Mouse (Mus musculus) spleen, adult 2 months (tissue): Measurements from ENCODE around the gene Poc1a.

ENCODE experiments used
- CTCF ChIP-seq: fragments of 200-500 bp; IDR thresholded peaks from 2 replicates; pipeline ENCODE4 v1.5.1; 2011; ENCODE audit warnings: mild to moderate bottlenecking, inconsistent platforms; ENCODE audit not compliant: insufficient read depth, insufficient read length, insufficient replicate concordance; ENCODE audit errors: extremely low read depth
- POLR2A ChIP-seq: fragments of 200-500 bp; IDR thresholded peaks from 2 replicates; pipeline ENCODE4 v1.6.1; 2011; ENCODE audit warnings: low read depth, low read length, inconsistent platforms

DNA sequence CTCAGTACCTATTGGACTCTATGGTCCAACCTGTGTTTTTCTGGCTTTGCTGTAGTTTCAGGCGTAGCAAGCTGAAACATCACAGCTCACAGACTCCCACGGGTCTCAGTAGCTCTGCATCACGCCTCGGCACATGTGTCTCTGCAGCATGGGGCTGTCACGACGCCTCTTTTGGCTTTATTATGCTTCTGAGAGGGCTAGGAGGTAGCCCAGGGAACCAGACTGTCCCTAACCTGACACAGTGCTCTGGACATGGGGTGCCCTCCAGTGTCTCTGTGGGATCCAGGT is 90.5 kb downstream of the Poc1a start:
- TF ChIP-seq POLR2A (no peak), CTCF (no peak)
